Mouse (Mus musculus): ENCODE data around the gene Psg17. TPM values are rescaled to one million over a fixed set of nuclear protein-coding genes. Genes with fewer than 3 reads are reported as not detected.
"Not testable (repeated sequence)": the region's sequence is repeated elsewhere in the genome, so short reads cannot be mapped to it uniquely, and the experiment has no call there.

Psg17 gene
- polyA plus RNA-seq, 1 experiment from 2014 or later: not detected

GRCm38 (mm10) chr7:18828592-18828991 is 7.2 kb upstream of the Psg17 start:
- ATAC-seq (ENCODE audit: borderline replicate concordance, extremely low read depth, low FRiP score, low TSS enrichment): no peak
- no peak overlapping the region for H3K4me3 ChIP-seq
- H3K27ac ChIP-seq: no peak overlapping the region
- H3K4me1 ChIP-seq: no peaks in the 10 kb centered on the region
- H3K36me3 ChIP-seq: no peaks in the 10 kb centered on the region
- H3K9ac ChIP-seq: no peak overlapping the region
- whole genome bisulfite sequencing: 56% methylated on average over 9 of the region's 9 CpGs
- H3K4me2 ChIP-seq: no peak overlapping the region
- H3K9me3 ChIP-seq: no peaks in the 10 kb centered on the region
- no peaks in the 10 kb centered on the region for H3K27me3 ChIP-seq

GRCm38 (mm10) chr7:18827792-18828546 is 6.6 kb upstream of the Psg17 start:
- no peaks in the 10 kb centered on the region for H3K4me1 ChIP-seq
- 58% methylated on average over 26 of the region's 26 CpGs for WGBS
- no peak overlapping the region for H3K9ac ChIP-seq
- H3K27ac ChIP-seq: no peak overlapping the region
- no peak overlapping the region for H3K4me3 ChIP-seq
- no peaks in the 10 kb centered on the region for H3K36me3 ChIP-seq
- no peaks in the 10 kb centered on the region for H3K9me3 ChIP-seq
- ATAC-seq (ENCODE audit: borderline replicate concordance, extremely low read depth, low FRiP score, low TSS enrichment): 0 out of 2 replicates have a peak, but pooled peaks have one; percentile 14
- no peak overlapping the region for H3K4me2 ChIP-seq
- no peaks in the 10 kb centered on the region for H3K27me3 ChIP-seq

GRCm38 (mm10) chr7:18818301-18818700 is 3.1 kb downstream of the Psg17 start:
- Histone ChIP-seq H3K9me3 (no peaks in the 10 kb centered on the region), H3K27ac (no peak overlapping the region), H3K27me3 (no peaks in the 10 kb centered on the region), H3K9ac (no peak overlapping the region), H3K4me3 (no peak overlapping the region), H3K4me2 (no peak overlapping the region), H3K4me1 (no peaks in the 10 kb centered on the region), H3K36me3 (no peaks in the 10 kb centered on the region)
- no peak for ATAC-seq (ENCODE audit: borderline replicate concordance, extremely low read depth, low FRiP score, low TSS enrichment)
- 68% methylated on average over 9 of the region's 9 CpGs for WGBS

- Histone ChIP-seq H3K36me3 (no peaks in the 10 kb centered on the region), H3K4me2 (no peak overlapping the region), H3K9ac (no peak overlapping the region), H3K9me3 (no peaks in the 10 kb centered on the region), H3K4me1 (no peaks in the 10 kb centered on the region), H3K4me3 (no peak overlapping the region), H3K27me3 (no peaks in the 10 kb centered on the region), H3K27ac (no peak overlapping the region)
- no peak; the same call in 1 of the 2 replicates for ATAC-seq (ENCODE audit: borderline replicate concordance, extremely low read depth, low FRiP score, low TSS enrichment)
Measured at GRCm38 (mm10) chr7:18803526-18803925, 17.9 kb downstream of the Psg17 start.

GRCm38 (mm10) chr7:18799129-18799528 is 22.3 kb downstream of the Psg17 start:
- H3K4me1 ChIP-seq: no peaks in the 10 kb centered on the region
- no peak overlapping the region for H3K4me3 ChIP-seq
- no peak for ATAC-seq (ENCODE audit: borderline replicate concordance, extremely low read depth, low FRiP score, low TSS enrichment)
- 28% methylated on average over 3 of the region's 3 CpGs for WGBS
- H3K9ac ChIP-seq: no peak overlapping the region
- H3K4me2 ChIP-seq: no peak overlapping the region
- no peaks in the 10 kb centered on the region for H3K27me3 ChIP-seq
- H3K36me3 ChIP-seq: no peaks in the 10 kb centered on the region
- H3K9me3 ChIP-seq: no peaks in the 10 kb centered on the region
- H3K27ac ChIP-seq: no peak overlapping the region

GRCm38 (mm10) chr7:18798420-18798819 is 23.0 kb downstream of the Psg17 start, which contains the start of gene Psg19:
TSS of gene Psg19 (minus strand) at chr7:18798520.
- Histone ChIP-seq H3K9ac (no peak within 1 kb of the TSS), H3K27me3 (no peaks in the 10 kb centered on the region), H3K4me1 (no peaks in the 10 kb centered on the region), H3K27ac (no peak within 1 kb of the TSS), H3K36me3 (no peaks in the 10 kb centered on the region), H3K4me2 (no peak within 1 kb of the TSS), H3K9me3 (no peaks in the 10 kb centered on the region), H3K4me3 (no peak within 1 kb of the TSS)
- WGBS: 74% methylated on average over 1 of the region's 1 CpGs
- ATAC-seq (ENCODE audit: borderline replicate concordance, extremely low read depth, low FRiP score, low TSS enrichment): no peak

- ATAC-seq (ENCODE audit: borderline replicate concordance, extremely low read depth, low FRiP score, low TSS enrichment); H3K4me3 ChIP-seq; H3K4me2 ChIP-seq: not testable (repeated sequence)
Measured at GRCm38 (mm10) chr7:18790671-18791070, 30.7 kb downstream of the Psg17 start.

GRCm38 (mm10) chr7:18781301-18781700 is 40.1 kb downstream of the Psg17 start:
- H3K27me3 ChIP-seq; H3K4me2 ChIP-seq; H3K4me1 ChIP-seq; ATAC-seq (ENCODE audit: borderline replicate concordance, extremely low read depth, low FRiP score, low TSS enrichment); H3K9me3 ChIP-seq; H3K27ac ChIP-seq; H3K36me3 ChIP-seq; H3K9ac ChIP-seq; H3K4me3 ChIP-seq: not testable (repeated sequence)
- 35% methylated on average over 2 of the region's 2 CpGs for WGBS

More at GRCm38 (mm10) chr7:18790671-18791070, 30.7 kb downstream of the Psg17 start:
- not testable (repeated sequence) for H3K4me1 ChIP-seq, H3K27me3 ChIP-seq, H3K9ac ChIP-seq, H3K27ac ChIP-seq, H3K9me3 ChIP-seq, H3K36me3 ChIP-seq

GRCm38 (mm10) chr7:18779337-18779781 is 42.0 kb downstream of the Psg17 start:
- no peak overlapping the region for H3K4me3 ChIP-seq
- H3K9me3 ChIP-seq: no peaks in the 10 kb centered on the region
- H3K36me3 ChIP-seq: no peaks in the 10 kb centered on the region
- H3K4me2 ChIP-seq: no peak overlapping the region
- no peaks in the 10 kb centered on the region for H3K27me3 ChIP-seq
- H3K27ac ChIP-seq: no peak overlapping the region
- H3K4me1 ChIP-seq: no peaks in the 10 kb centered on the region
- H3K9ac ChIP-seq: no peak overlapping the region
- peak; percentile 49 for ATAC-seq (ENCODE audit: borderline replicate concordance, extremely low read depth, low FRiP score, low TSS enrichment)

Other genes with a start within 250 kb of the Psg17 start
- gene Psg23, start 205.1 kb downstream of the Psg17 start, polyA plus RNA-seq (2015; fragmentation: Nextera tagmentation; extraction: Ambion mirVana): not detected in 2 replicates
- gene Psg21, start 164.9 kb downstream of the Psg17 start, polyA plus RNA-seq (2015; fragmentation: Nextera tagmentation; extraction: Ambion mirVana): not detected in 2 replicates
- not detected in 2 replicates for gene Psg20, start 135.4 kb downstream of the Psg17 start, polyA plus RNA-seq (2015; fragmentation: Nextera tagmentation; extraction: Ambion mirVana)
- gene Psg22, start 103.5 kb downstream of the Psg17 start, polyA plus RNA-seq (2015; fragmentation: Nextera tagmentation; extraction: Ambion mirVana): not detected in 2 replicates
- gene Psg19, start 23.1 kb downstream of the Psg17 start, polyA plus RNA-seq (2015; fragmentation: Nextera tagmentation; extraction: Ambion mirVana): not detected in 2 replicates
- 1.7 and 2.1 TPM in 2 replicates for gene Mill2, start 18.4 kb upstream of the Psg17 start, polyA plus RNA-seq (2015; fragmentation: Nextera tagmentation; extraction: Ambion mirVana)
- gene Pglyrp1, start 49.7 kb upstream of the Psg17 start, polyA plus RNA-seq (2015; fragmentation: Nextera tagmentation; extraction: Ambion mirVana): 6.4 and 6.7 TPM in 2 replicates
- 32.1 and 34.4 TPM in 2 replicates for gene Ccdc61, start 88.8 kb upstream of the Psg17 start, polyA plus RNA-seq (2015; fragmentation: Nextera tagmentation; extraction: Ambion mirVana)
- gene Nova2, start 104.3 kb upstream of the Psg17 start, polyA plus RNA-seq (2015; fragmentation: Nextera tagmentation; extraction: Ambion mirVana): 0.77 and 1.2 TPM in 2 replicates
- gene Nanos2, start 165.8 kb upstream of the Psg17 start, polyA plus RNA-seq (2015; fragmentation: Nextera tagmentation; extraction: Ambion mirVana): not detected in 2 replicates
- gene Mypop, start 169.6 kb upstream of the Psg17 start, polyA plus RNA-seq (2015; fragmentation: Nextera tagmentation; extraction: Ambion mirVana): 3.0 and 3.6 TPM in 2 replicates
- gene Irf2bp1, start 182.4 kb upstream of the Psg17 start, polyA plus RNA-seq (2015; fragmentation: Nextera tagmentation; extraction: Ambion mirVana): 23.5 and 25.2 TPM in 2 replicates
- 2.2 and 2.4 TPM in 2 replicates for gene Foxa3, start 201.9 kb upstream of the Psg17 start, polyA plus RNA-seq (2015; fragmentation: Nextera tagmentation; extraction: Ambion mirVana)
- 34.3 and 34.6 TPM in 2 replicates for gene Sympk, start 202.8 kb upstream of the Psg17 start, polyA plus RNA-seq (2015; fragmentation: Nextera tagmentation; extraction: Ambion mirVana)
- not detected in 2 replicates for gene Rsph6a, start 233.1 kb upstream of the Psg17 start, polyA plus RNA-seq (2015; fragmentation: Nextera tagmentation; extraction: Ambion mirVana)